Mouse (Mus musculus) layer of hippocampus, postnatal 25 days (tissue): ENCODE measurements around the gene Cacna2d3. TPM values are rescaled to one million over a fixed set of nuclear protein-coding genes. Genes with fewer than 3 reads are reported as not detected.

ENCODE experiments used
- DNase-seq, 2 experiments: peaks; one replicate each; pipeline ENCODE4 v3.0.0; 2022; ENCODE audit warnings: mixed read lengths in 2 of 2, low spot score in 1 of 2; ENCODE audit errors: extremely low spot score in 1 of 2
- total RNA-seq, 2 experiments: library from RNA; stranded (reverse); gene quantifications; 2 replicates each; pipeline ENCODE4 v1.2.3; 2021

Cacna2d3 gene
- total RNA-seq, 2 experiments from 2014 or later, result 98.0 to 104 TPM

DNA sequence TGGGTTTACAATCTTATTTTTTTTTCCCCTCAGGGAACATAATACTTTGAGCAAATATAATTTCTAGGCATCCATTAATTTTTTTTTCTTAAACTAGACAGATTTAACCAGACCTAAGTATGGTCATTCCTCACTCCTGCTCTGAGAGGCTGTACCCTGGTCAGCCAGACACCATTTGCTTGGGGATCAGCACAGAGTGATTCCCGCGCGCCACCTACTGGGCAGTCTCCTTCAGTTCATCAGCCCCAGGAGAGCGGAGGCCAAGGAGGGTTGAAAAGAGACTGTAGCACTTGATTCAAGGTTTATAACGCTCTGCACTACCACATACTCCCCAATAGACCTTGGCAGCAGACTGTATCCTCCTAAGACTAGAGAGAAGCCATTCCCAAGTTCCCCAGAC, 631.6 kb downstream of the Cacna2d3 start:
- DNase-seq, result peak; percentile 61 to 95

- no peak for DNase-seq
Measured at GRCm38 (mm10) chr14:29086528-29086927, 635.1 kb downstream of the Cacna2d3 start.

DNA sequence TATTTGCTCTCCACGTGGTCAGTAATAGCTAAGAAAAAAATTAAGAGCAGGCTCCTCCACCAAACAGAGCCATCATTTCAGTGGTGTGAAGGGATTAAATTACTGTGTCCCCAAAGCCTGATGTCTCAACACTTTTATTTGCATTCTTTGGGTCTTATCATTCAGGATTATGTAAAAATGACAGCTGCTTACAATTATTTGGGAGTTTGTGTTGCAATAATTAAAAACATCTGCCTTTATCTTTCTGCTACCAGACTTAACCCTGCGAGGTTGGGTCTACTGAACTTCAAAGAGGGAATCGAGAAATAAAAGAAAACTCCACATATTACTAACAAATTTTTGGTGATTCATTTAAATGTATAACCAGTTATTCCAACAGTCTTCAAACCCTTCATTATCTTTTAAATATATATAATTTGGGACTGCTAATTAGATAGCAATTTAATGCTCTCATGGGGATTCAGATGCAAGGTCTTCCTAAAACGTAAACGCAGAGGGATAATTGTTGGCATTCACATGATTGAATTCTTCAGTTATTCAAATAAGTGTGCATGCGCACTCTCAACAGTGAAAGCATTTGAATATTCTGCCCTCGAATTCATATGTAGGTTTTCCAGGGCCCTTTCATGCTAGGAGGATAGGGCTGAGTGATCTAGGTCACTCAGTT, 636.0 kb downstream of the Cacna2d3 start:
- DNase-seq, result no peak

DNA sequence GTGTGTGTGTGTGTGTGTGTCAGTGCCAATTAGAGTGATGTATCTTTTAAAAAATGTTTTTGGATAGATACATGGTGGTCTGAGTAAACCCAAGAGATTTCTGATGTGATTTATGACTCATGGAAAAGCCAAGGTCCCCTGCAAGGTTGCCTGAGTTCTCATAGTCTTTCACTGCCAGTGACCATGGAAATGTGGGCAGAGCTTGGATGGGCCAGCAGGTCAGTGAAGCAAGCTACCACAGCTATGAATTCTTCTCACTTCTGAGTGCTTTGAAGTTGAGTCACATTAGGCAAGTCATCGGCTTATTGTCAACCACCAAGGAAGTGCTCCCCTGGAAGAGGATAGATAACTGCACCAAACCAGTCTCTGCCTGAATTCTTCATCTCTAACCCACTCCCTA, 639.5 kb downstream of the Cacna2d3 start:
- DNase-seq, result no peak

- no peak for DNase-seq
Measured at GRCm38 (mm10) chr14:29080630-29081029, 641.0 kb downstream of the Cacna2d3 start.

GRCm38 (mm10) chr14:29080228-29080627, 641.4 kb downstream of the Cacna2d3 start:
- DNase-seq, result no peak

DNA sequence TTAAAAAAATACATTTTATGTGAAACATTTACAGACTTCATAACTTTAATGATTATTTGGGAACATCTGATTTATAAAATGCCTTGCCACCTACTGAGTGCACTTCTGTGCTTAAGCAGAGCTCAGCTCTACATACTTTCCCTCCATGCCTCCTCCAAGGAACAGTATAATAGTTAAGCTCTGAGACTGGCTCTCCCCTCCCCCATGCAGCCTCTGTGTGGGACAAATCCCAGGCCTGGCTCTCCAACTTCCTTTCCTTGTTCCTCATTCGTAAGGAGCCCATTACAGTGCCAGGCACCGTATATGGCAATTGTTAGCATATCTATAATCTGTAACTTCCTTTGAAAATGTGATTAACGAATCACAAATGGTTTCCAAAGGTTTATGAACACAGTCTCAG, 644.2 kb downstream of the Cacna2d3 start:
- DNase-seq, result no peak

- no peak for DNase-seq
Measured at GRCm38 (mm10) chr14:29073747-29074146, 647.9 kb downstream of the Cacna2d3 start.

DNA sequence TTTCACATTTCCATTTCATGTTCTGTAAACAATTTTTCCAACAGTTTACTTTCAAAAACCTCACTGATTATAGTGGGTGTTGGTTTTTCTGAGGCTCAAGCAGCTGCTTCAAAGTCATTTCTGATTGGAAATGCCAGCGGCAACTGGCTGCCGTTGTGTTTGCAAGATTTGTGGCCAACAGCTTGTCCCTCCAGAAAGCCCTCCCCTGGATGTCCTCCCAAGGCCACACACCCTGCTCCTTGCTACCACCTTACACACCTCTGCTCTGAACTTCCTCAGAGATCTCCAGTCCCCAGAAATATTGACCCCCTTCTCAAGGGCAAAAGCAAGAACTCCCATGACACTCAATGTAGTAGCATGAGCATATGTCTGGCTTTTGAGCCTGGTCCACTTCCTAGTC, 659.0 kb downstream of the Cacna2d3 start:
- no peak for DNase-seq

DNA sequence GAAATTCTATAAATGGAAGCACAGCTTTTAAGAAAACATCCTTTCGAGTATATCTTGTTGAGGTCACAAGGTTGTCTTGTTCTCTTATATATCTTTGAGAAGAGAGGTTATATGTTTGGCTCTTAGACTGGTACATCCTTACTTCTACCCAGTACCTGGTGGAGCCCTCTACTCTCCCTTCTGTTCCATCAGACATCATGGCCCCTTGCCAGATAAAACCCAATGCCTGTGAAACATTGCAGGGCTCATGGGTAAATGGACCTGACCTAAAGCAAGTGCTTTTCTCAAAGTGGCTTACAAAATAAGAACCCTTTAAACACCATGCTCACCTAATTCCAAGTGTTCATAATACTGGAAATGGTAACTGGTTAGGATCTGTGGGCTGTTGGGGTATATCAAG, 660.2 kb downstream of the Cacna2d3 start:
- DNase-seq, result no peak

- DNase-seq, result no peak
Measured at GRCm38 (mm10) chr14:29060679-29061078, 661.0 kb downstream of the Cacna2d3 start.

DNA sequence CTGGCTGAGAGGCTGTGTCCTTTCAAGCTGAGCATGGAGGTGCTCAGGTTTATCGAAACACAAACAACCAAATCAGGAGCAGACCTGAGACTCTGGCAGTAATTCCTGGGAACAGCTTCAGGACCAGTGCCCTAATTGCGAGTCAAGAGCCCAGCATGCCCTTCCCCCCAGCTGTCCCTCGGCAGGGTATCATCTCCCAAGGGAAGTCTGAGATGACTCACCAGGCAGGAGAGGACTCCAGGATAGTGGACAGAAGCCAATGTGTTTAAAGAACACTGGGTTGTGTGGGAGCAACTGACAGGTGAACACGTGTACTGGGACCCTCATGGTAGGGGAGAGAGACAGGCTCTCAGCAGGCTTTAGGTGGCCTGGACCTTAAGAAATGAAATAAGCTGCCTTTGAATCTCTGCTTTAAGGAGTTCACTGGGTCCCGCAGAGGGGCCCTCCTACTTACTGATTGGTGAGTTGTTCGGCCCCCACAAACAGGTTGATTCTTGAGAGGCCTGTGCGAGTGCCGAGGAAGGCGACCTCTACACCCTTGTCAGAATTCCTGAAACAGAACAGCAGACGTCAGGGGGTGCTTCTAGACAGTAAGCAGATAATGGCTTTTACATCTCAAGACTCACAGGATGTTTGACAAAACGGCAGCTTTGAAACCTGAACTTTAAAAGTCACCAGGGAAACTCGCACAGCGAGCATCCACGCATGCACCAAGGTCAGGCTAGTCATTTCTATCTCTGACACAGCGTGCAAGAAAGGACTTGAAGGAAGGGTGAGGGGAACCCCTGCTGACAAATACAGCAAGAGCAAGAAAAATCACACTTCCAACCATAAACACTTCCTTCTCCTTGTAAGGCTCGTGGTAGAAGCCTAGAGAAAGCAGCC, 669.5 kb downstream of the Cacna2d3 start:
- no peak for DNase-seq

- no peak for DNase-seq
Measured at GRCm38 (mm10) chr14:29042355-29042754, 679.3 kb downstream of the Cacna2d3 start.

- DNase-seq, result no peak
Measured at GRCm38 (mm10) chr14:29041498-29041897, 680.2 kb downstream of the Cacna2d3 start.

DNA sequence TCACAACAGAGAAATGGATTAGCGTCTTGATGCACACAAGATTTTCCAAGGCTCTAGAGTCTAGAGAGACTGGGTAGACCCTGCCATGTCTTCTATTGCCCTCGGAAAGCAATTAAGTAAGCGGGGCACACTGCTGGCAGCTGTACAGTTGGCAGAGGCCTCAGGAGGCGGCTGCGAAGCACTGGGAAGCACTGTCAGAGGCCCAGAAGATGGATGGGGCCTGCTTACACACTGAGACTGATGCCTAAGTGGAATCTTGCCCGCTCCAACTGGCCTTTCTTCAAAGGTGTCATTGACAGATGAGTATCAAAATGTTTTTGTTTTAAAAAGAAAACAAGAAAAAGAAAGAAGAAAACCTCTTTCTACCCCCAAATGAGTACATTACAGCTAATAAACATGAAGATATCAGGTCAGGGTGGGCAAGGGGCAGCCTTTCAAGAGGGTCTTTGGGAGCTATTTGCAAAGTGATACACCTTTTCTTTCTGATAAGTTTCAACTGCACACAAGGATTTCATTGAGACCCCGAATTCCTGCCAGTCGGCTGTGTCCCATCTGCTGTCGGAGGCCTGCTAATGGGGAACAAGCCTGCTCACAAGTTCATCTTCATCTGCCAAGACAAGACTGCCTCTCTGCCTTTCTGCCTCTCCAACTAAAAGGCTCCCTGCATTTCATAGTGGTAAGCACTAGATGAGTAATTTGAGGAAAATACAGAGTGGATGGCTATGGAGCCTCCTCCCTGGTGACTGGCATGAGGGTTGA, 680.9 kb downstream of the Cacna2d3 start:
- peak in 1 of 2 experiments; percentile 21 for DNase-seq

- no peak for DNase-seq
Measured at GRCm38 (mm10) chr14:29038246-29038645, 683.4 kb downstream of the Cacna2d3 start.

GRCm38 (mm10) chr14:29031858-29032395, 689.7 kb downstream of the Cacna2d3 start:
- no peak for DNase-seq

GRCm38 (mm10) chr14:29030519-29030918, 691.1 kb downstream of the Cacna2d3 start:
- DNase-seq, result no peak

DNA sequence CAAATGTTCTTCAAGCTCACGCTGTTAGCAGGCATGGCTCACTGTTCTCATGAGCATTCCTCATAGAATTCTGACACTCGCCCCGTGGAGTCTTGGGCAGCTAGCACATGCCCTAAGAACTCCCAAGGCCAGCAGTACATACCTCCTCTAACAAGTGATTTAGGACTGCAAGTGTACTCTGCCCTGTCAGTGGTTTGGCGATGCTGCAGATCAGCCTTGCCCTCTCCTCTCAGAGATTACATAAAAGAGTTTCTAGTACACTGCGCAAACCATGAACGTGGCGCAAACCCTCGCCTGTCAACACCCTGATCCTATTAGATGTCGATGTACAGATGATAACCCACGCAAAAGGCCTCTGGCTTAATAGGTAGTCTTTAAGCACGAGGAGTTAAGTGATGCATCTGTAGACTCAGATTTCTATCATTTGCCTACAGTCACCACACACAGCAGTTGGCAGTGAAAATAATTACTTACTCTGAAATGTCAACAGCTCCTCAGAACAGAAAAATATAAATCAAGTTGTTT, 691.7 kb downstream of the Cacna2d3 start:
- no peak for DNase-seq

DNA sequence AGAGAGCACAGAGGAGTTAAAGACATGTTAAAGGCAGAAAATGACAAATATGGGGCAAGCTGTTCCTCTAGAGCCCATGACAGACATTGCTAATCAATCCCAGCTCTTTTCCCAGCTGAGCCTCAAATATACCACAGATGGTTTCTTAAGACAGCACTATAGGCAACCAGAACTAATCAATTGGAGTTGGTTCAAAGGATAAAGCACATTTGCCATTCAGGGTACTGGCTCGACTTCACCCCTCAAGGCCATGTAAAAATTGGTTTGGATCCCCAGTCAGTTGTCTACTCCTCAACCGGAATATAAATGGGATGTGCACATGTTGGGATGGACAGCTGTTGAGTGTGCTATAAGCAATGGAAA, 692.6 kb downstream of the Cacna2d3 start:
- no peak for DNase-seq
